Mouse (Mus musculus) cerebellum, postnatal 36 days (tissue): ENCODE results near the gene Col25a1.
A peak's percentile ranks its signal among the peaks of the same experiment; 100 is the strongest.

Source experiments
- DNase-seq, 2 experiments: peaks; one replicate each; pipeline ENCODE4 v3.0.0; 2021 to 2022; ENCODE audit warnings: mixed read lengths in 2 of 2

The Col25a1 gene

DNA sequence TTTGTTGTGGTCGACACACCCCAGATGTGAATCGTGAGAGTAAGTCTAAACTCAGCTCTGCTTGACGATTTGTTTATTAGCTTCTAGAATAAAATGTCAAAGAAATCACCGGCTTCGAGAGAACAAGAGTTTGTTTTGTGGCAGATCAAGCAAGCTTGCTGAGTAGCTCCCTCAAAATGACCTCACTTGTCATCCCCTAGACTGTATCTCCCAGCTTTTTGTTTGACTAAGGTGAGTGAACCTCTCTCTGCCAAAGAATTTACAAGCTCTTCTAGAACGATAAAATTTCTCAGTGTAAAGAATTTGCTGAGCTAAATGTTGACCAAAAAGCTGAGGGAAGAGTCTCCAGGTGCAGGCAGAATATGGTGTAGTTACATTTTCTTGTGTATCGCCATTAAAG, 125.3 kb downstream of the Col25a1 start:
- DNase-seq, result no peak

DNA sequence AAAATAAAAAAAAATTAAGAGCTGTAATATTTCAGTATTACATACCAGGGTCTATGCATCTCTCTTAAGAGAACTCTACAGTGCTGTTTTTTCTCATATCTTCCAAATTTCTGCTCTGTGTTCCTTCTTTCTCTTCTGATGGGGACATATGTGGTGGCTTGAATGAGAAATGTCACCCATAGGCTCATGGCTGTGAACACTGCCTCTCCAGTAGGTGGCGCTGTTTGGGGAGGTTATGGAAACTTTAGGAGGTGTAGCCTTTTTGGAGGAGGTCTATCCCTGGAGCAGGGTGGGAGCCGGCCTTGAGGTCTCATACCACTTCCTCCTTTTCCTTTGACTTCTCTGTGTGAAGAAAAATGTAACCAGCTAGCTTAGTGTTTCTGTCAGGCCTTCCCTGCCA, 128.4 kb downstream of the Col25a1 start:
- no peak for DNase-seq

DNA sequence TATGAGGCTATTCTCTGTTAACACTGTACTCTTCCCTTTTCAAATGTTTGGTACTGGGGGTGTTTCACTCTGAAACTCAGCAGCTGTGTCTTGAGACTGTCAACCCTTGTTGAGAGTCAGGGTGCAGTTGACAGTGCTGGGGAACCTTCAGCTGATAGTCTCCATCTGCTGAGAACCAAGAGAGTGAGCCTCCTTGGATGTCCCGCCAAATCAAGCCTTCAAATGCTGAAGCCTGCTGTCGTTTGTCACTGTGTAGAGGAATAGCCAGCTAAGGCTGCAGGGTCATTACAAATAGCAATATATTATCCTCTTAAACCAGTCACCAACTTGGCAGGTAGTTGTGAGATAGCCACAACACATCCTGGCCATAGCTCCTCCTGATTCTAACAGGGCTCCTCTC, 129.0 kb downstream of the Col25a1 start:
- DNase-seq, result no peak

DNA sequence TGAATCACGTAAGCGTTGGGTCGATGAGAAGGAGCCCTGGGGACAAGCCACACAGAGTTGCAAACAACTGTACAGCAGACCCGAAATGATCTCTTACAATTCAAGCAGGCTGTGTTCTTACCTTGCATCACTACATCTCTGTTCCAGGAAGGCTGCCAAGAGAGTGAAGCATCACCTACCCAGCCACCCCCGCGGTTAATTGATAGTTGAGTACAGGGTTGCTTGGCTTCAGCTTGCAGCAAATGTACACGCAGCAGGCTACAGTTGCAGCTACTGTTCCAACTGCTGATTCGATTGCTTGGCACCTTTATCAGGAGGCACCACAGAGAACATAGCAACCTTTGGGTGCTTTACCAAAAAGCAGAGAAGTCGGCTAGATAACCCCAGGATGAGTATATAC, 133.8 kb downstream of the Col25a1 start:
- DNase-seq, result no peak

DNA sequence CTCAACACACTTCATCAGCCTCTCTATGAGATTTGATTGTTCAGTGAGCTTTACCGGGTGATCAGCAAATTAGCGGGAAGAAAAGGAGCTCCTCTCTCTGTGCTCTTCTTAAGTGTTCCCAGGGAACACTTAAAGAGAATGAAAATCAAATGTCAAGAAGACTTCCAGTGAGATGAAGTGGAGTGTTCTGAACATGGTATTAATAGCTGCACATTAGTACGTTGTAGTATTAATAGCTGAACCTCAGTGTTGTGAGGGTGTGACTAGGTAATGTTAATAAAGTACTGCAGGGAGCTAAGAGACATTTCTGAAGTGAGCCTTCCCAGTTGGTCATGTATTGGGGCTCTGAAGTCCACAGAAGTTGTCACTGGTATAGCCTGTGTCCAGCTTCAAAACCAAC, 139.2 kb downstream of the Col25a1 start:
- DNase-seq, result no peak

DNA sequence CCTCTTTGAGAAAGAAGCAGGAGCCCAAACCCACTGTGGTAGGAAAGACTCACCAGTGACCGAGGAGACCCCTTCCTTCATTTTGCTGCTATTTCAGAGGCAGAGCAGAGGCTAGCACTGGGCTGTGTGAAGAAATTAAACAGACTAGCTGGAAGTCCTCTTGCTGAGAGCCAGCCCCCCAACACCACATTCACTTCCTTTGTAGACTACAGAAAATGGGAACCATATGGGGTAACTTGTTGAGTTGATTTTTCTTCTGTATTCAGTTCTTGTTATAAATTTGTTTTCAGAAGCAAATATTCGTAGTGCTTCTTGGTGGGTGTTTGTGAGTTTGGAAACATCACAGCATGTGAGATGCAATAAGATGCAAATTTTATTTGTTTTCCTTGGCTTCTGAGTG, 142.6 kb downstream of the Col25a1 start:
- DNase-seq, result no peak

DNA sequence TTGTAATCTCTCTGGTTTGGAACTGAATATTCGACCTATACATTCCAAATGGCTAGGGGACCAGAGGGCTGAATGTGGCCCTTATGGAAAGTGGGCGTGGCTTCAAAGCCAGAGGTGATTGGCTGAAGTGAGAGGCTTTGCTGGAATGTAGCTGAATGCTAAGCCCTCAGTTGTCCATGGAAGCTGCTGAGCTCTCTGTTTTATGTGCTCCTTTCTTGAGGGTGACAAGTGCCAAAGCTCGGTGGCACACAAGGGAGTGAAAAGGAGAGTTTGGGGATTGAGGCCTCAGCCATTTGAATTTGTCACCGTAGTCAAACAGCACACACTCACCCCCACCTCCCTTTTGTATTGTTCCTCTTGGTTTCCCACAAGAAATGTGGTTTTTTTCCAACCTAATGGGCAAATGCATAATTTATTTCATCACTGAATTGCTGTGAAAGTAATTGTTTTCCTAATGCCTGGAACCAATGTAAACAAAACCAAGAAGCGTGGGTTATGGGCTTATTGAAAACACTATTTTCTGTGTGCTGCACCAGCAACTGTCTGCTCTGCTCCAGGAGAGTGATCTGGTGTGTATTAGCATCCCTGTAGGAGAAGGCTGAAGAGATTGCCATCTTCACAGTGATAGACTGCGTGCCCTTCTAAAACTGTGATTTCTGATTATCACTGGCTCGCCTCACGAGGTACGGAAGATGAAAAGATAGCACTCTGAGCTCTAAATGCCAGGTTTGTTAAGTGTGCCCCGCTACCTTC, 147.2 kb downstream of the Col25a1 start:
- no peak for DNase-seq

DNA sequence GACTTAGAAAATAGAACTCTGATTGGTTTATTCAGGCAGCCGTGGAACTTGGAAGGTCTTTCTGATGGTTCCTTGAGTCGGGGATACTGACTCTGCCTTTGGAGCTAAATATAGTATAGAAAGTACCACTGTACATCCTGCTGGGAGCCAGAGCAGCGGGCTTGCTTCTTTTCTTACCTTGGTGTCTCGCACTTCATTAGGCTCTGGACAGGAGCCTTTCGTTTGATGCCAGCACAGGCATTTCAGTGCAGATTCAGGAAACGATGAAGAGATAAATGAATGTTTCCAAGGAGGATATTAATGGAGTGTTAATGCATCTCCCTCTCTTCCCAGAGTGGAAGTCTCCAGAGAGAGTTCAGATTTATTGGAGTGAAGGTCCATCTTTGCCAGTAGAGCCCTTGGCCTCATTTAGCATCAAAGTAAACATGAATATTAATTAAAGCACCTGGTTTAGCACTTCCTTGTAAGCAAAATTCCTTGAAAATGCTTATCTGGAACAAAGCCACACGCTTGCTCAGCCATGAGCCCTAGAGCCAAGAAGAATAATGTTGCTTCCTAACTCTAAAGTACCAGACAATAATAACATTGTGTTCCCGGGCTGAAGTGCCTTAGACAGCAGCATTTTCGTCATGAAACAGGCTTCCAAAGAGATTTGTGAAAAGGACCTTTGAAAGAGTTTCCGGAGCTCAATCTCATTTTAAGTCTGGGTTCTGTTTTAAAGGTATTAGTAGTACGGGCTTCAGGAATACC, 151.9 kb downstream of the Col25a1 start:
- DNase-seq, result no peak

DNA sequence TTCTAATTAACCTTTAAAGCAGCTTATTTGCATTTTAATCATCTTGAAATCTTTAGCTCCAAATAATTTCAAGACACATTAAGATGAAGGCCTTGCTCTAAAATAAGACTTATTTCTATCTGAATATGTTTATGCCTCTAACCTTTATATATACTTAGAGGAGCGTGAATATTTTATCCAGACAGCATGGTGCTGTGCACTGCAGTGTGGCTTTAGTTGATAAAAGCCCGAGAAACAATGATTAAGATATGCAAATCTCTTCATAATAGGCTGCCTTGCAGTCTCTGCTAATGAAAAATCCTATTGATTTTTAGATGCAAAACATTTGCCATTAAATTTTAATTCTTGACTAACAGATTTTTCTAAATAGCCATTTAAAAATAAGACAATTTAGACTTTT, 156.8 kb downstream of the Col25a1 start:
- DNase-seq, result no peak

DNA sequence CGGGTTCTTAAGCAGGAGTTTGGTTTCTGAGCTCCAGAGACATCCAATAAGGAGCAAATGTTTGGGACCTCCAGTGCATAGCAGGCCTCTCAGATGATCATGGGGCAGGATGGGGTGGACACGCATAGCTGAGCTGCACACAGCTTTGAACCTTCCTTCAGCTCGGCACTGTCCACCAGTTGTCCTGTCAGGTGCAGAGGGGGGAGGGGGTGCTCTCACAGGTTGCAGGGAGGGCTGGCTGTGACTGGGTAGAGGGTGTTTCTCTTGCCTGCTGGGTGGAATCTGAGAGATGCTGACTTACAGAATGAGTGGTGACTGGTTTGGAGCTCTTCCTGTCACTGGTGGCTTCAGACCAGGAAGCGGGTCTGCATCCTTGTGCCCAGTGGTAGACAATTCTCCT, 157.5 kb downstream of the Col25a1 start:
- no peak for DNase-seq

DNA sequence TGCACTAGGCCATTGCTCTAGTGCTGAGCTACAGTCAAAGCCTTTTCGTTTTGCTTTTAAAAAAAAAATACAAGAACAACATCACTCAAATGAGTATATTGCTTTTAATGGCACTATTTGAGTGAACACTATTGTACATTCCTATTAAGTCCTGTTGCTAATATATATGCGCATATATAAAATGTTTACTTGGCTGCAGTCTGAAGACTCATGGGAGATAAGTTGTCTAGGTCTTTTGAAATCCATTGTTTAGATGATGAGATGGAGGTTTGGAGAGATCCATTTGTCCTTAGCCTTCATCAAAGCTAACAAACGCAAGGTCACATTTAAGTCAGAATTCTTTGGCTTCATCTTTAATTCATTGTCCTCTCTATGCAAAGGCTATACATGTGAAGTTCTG, 157.9 kb downstream of the Col25a1 start:
- no peak for DNase-seq

DNA sequence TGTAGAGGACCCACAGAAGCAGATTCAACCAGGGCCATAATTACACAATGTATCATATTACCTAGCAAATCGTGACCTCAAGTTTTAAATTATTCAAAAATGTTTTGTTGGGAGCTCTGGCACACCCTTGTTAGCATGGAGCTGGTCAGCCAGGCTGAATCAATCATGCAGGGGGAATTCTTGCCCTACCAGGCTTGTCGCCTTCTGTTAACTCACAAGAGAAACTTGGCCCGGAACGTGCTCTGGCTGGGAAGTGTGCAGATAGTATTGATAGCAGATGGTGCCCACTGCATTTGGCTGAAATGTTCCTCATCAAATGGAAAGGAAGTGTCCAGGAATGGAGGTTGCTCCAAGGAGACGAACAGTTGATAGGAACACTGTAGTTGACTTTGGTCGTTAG, 158.9 kb downstream of the Col25a1 start:
- peak; percentile 6 to 12 for DNase-seq

DNA sequence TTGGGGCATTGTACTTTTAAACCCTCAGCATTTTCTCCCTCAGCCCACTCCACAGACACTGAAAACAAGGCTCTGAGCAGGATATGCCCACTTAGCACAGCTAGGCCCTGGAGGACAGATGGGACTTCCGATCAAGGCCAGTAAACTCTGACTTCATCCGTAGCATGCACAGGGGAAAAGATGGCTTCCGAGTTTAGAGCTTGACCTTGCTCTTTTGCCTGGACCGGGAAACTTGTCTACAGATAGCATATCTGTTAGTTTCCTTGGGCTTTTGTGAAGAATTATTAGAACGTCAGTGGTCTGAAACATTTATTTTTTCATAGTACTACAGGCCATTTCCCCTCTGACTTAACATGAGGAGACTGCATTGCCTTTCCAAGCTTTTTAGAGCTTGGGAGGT, 159.4 kb downstream of the Col25a1 start:
- no peak for DNase-seq

DNA sequence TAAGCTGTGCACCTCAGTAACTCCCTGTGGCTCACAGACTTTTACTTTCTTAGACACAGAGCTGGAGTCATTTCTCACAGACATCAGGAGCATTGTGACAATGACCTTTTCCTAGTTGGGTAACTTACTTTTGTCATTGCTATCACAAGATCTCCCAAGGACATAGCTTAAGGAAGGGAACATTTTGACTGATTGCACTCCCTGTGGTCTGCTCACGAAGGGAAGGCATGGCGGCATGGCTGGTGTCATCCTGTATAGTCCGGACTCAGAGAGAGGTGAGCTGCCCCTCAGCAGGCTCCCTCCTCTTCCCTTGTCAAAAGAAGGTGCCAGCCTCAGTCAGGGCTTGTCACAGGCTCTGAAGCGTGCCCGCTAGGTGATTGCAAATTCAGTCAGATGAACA, 160.6 kb downstream of the Col25a1 start:
- DNase-seq, result no peak

DNA sequence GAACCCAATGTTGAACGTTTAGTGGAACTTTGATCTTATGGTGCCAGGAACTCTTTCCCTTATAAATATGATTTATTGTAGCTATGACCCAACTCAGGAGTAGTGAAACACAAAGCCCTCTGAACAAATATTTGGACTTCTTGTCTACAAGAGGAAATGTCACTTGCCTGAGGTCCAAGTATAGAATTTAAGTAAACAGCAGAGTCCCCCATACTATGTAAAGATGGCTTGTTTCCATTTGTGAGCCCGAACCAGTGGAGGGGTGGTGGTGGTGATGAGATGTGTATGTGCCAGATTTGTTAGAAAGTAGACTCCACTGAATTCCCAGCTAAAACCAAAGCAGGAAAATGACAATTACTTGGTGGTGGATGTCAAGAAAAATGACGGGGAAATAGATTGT, 169.2 kb downstream of the Col25a1 start:
- DNase-seq, result no peak

DNA sequence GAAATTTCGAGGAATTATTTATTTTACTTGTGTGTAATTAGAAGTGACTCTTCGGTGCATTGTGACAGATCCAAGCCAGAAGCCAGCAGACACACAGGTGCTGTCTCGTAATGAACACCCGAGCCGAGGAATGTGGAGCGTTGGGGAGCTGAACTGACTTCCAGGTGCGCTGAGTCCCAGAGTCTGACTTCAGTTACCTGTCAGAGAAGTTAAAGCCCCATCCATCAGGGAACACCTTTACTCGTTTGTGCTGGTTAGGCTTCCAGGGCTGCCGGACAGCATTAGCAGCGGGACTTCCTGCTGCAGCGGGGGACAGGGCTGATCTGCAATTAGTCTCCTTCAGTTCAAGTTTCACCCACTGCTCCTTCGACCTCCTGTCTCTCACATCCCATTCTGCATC, 172.3 kb downstream of the Col25a1 start:
- no peak for DNase-seq

DNA sequence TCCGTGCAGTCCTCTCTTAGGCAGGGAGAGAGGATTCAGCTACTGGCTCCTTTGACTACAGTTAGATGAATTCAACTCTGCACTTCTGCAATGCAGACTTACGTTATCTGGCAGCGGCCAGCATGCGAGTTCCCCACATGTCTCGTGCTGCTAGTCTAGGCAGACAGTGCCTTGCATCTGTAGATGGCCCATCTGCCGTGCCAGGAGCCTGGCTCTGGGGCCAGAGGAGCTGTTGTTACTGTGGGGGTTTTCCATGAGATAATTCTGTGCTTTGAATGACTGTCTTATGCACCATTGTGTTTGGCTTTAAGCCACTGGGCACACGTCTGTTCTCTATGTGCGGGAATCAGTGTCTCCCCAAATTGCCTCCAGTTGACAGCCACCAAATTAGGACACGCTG, 173.5 kb downstream of the Col25a1 start:
- DNase-seq, result no peak

DNA sequence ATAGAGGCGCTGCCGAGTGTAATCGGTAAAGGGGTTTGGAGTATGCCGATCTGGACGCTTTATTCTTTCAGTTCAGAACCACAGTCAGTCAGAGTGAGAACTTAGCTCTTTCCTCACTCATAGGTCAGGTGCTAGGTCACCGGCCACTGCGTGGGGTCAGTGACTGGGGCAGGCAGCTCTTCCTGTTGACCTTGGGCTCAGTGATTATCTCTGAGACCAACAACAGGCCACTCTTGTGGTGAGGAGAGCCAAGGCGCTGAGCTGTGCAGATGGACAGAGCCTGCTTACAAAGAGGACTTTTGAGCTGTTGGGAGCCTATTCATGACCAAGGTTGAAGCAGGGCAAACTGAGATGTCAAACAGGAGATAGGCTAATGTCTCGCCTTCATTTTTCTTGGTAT, 174.4 kb downstream of the Col25a1 start:
- no peak for DNase-seq

DNA sequence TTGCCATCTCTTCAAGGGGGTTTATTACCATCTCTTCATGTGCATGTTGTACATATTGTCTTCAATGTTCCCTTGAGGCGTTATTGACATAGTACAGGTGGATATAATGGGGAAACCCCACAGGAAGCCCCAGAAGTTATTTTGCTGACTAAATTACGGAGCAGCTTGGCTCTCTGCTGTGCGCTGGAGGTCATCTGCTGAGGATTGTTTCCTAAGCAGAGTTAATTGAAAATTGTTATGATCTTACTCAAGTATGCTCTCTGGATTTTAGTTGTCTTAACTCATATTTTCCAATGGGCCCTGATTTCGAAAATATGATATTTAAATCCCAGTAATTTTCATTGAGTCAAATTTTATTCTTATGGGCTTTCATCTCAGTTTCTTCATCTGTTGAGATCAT, 178.0 kb downstream of the Col25a1 start:
- DNase-seq, result no peak

DNA sequence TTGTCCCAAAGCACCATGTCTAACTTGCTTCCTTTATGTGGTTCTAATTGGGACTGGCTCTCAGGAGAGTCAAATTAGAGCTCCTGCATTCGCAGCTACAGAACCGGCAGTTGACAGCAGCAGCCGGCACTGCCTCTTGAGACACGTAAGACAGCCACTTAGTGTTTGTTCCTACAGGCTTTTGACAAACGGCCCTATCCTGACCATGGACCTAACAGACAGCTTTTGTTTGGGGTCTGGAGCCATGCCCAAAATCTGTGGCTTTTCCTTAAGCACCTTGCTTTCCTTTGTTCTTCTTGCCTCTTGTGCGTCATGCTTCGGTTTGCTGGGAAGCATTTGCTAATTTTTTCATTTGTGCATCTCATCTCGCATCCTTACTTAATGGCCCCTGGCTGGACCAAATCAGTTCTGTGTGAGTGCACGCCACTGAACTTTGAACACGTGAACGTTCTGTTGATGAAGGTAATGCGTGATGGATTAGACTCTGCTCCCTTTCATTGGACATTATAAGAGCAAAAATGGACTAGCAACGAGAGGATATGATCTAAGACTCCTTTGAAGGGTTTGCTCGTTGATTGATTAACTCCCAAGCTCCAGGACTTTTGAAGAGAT, 179.5 kb downstream of the Col25a1 start:
- no peak for DNase-seq

DNA sequence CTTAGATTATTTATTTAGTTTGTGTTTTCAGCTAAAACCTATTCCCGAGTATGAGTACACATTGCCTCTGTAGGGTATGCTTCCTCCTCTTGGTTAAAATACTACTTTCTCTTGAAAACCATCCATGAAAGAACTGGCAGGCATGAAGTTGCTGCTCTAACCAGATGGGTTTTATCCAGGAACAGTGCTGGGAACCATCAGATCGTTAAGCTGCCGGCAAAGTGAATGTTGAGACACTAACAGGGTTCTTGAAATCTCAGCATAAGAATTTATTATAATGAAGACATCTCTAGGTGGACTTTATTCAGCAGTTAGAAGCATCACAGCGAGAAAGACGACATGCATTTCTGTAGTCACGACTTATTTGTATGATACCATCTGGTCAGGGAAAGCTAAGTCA, 181.9 kb downstream of the Col25a1 start:
- no peak for DNase-seq

DNA sequence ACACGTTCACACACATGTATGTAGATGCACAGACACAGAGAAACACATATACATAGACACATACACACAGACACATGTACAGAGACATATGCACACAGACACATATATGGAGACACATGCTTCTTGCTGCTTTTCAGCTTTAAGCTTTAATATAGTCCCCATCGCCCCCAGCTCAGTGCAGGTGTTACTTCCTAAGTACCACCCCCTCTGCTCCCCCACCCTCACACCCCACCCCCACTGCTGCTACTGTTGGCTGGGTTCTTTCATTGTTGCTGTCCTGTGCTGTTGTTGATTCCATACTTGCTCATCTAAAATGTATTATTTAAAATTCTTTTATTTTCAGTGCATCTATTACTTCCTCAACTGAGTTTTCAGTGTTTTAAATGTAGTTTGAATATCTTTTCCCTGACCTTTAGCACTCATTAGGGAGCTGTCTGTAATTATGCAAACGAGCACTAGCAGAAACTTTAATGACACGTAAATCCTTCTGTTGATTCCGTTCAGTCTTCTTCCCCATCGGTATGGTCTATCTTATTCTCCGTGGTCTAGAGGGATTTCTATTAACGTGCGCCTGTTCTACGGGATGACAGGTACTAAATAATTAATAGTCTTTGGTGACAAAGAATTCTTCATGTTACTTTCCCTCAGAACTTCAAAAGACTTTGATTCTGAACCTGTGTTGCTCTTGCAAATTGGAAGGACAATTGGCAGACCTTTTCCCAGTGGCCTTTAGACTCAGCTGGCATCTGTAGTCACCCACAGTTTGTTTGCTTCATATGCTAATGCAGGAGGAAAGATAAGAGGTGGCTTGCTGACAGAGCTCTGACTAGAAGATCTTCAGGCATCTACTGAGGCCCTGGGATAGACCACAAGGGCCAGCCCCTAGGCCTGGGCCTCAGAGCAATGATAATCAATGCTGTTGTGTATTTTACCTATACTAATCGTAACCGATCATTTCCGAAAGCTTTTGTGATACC, 196.0 kb downstream of the Col25a1 start:
- DNase-seq, result no peak

DNA sequence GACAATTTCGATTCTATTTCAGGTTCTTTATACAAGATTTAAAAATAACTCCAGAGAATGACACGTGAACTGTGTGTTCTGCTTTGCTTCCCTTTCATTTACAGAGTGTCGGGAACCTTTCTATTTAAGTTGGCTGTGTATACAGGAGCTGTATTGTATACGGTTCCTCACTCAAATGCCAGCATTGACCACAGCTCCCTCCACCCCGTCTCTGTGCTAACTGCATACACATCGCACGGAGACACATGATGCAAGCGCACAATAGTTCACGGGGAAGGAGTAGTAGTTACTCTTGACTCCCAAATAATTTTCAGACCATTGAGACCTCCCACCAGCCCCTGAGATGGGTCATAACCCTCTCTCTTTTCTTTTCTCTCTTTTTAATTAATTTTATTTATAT, 197.6 kb downstream of the Col25a1 start:
- no peak for DNase-seq
